Mouse (Mus musculus) G1E (cell line): Measurements from ENCODE around the gene Acat2. TPM values are rescaled to one million over a fixed set of nuclear protein-coding genes. Genes with fewer than 3 reads are reported as not detected.
"Not testable (repeated sequence)": the region's sequence is repeated elsewhere in the genome, so short reads cannot be mapped to it uniquely, and the experiment has no call there.

ENCODE experiments used
- ATAC-seq: 2 replicates; pipeline ENCODE4 v1.8.0; 2016; ENCODE audit warnings: mild to moderate bottlenecking; ENCODE audit not compliant: insufficient number of reproducible peaks, poor library complexity, low FRiP score, severe bottlenecking; ENCODE audit errors: extremely low read depth
- DNase-seq: peaks from one replicate; pipeline ENCODE4 v3.0.0; 2012; ENCODE audit warnings: low spot score
- H3K27me3 ChIP-seq: 2 replicates; pipeline ENCODE4 v1.6.1; 2012; ENCODE audit warnings: mild to moderate bottlenecking, low read length, inconsistent platforms; ENCODE audit not compliant: insufficient read depth
- H3K36me3 ChIP-seq: replicated peaks from 2 replicates; pipeline ENCODE3; 2012; ENCODE audit warnings: mild to moderate bottlenecking, inconsistent platforms
- H3K4me1 ChIP-seq: 2 replicates; pipeline ENCODE4 v1.6.1; 2012; ENCODE audit warnings: low read depth, low read length, inconsistent platforms, mixed read lengths; ENCODE audit not compliant: insufficient read depth
- H3K4me3 ChIP-seq: 2 replicates; pipeline ENCODE4 v1.5.1; 2012; ENCODE audit warnings: low read depth, mild to moderate bottlenecking, inconsistent platforms, low read length, moderate library complexity, mixed read lengths
- H3K9me3 ChIP-seq: replicated peaks from 2 replicates; pipeline ENCODE4 v1.6.1; 2012; ENCODE audit warnings: inconsistent platforms
- CTCF ChIP-seq: IDR thresholded peaks from 2 replicates; pipeline ENCODE4 v1.5.1; 2012; ENCODE audit warnings: low read depth, low read length, inconsistent platforms, mixed read lengths
- GATA1 ChIP-seq: IDR thresholded peaks from 2 replicates; pipeline ENCODE4 v1.6.1; 2012; ENCODE audit warnings: borderline replicate concordance, low read length, inconsistent platforms, mixed read lengths
- GATA2 ChIP-seq: IDR thresholded peaks from 2 replicates; pipeline ENCODE4 v1.6.1; 2012; ENCODE audit warnings: low read depth, low read length, inconsistent platforms, borderline replicate concordance
- POLR2AphosphoS5 ChIP-seq: IDR thresholded peaks from 2 replicates; pipeline ENCODE4 v1.6.1; 2012; ENCODE audit warnings: low read depth, low read length, inconsistent platforms; ENCODE audit not compliant: insufficient replicate concordance
- TAL1 ChIP-seq: conservative IDR thresholded peaks from 2 replicates; pipeline ENCODE4 v1.6.1; 2012; ENCODE audit warnings: low read depth, low read length, inconsistent platforms, mixed read lengths
- polyA plus RNA-seq: library from polyadenylated mRNA; stranded (reverse); fragments of >175 nt; gene quantifications from 2 replicates; pipeline ENCODE4 v1.2.3, GENCODE M21; 2012
- total RNA-seq, 2 experiments: library from RNA; stranded (forward) in 1 of 2; stranded (reverse) in 1 of 2; fragments of 200-1000 nt in 1 of 2; fragments of >200 nt in 1 of 2; fragmentation: Nextera tagmentation in 1 of 2; gene quantifications; 2 replicates each; pipeline ENCODE4 v1.2.3; 2014 to 2017

The Acat2 gene
- total RNA-seq (2014; fragmentation: Nextera tagmentation): 27.5 and 36.6 TPM in 2 replicates
- 91.9 and 98.6 TPM in 2 replicates for total RNA-seq (2017)
- polyA plus RNA-seq: 10.3 and 14.4 TPM in 2 replicates

GRCm38 (mm10) chr17:12960331-12960873 is at the start of gene Acat2:
TSS of gene Acat2 (minus strand) at chr17:12960747.
- H3K9me3 ChIP-seq: no peaks in the 10 kb centered on the region
- peak within 1 kb of the TSS; percentile 78 for H3K4me3 ChIP-seq
- no peak for TF ChIP-seq CTCF
- no peak for TF ChIP-seq TAL1
- 0 out of 2 replicates have a peak, but pooled peaks have one; percentile 76 for TF ChIP-seq POLR2AphosphoS5
- no peak for TF ChIP-seq GATA1
- TF ChIP-seq GATA2: no peak
- H3K36me3 ChIP-seq: peaks cover 44% of the 10 kb centered on the region
- peak; percentile 97 for DNase-seq
- no peaks in the 10 kb centered on the region for H3K27me3 ChIP-seq
- peak; percentile 94 for ATAC-seq
- H3K4me1 ChIP-seq: peaks cover 43% of the 10 kb centered on the region

DNA sequence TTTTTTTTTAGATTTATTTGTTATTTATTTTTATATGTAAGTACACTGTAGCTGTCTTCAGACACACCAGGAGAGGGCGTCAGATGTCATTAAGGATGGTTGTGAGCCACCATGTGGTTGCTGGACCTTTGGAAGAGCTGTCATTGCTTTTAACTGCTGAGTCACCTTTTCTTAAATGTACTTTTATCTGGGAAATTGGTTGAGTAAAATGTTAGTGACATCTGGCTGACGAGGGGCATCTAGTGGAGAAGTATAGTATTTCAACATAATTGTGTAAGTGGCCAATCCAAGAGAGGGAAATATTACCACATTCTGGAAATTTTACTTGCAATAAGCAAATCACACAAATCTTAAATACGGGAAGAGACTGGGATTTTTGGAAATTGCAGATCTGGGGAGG is 49.3 kb upstream of the Acat2 start:
- Histone ChIP-seq H3K27me3 (no peaks in the 10 kb centered on the region), H3K9me3 (0 out of 2 replicates have a peak, but pooled peaks cover 2% of the 10 kb centered on the region), H3K36me3 (peaks cover 44% of the 10 kb centered on the region), H3K4me3 (no peak overlapping the region), H3K4me1 (peaks cover 18% of the 10 kb centered on the region)
- DNase-seq (no peak), ATAC-seq (0 out of 2 replicates have a peak, but pooled peaks have one; percentile 18)
- TF ChIP-seq POLR2AphosphoS5 (no peak), TAL1 (no peak), GATA2 (no peak), CTCF (no peak), GATA1 (no peak)

DNA sequence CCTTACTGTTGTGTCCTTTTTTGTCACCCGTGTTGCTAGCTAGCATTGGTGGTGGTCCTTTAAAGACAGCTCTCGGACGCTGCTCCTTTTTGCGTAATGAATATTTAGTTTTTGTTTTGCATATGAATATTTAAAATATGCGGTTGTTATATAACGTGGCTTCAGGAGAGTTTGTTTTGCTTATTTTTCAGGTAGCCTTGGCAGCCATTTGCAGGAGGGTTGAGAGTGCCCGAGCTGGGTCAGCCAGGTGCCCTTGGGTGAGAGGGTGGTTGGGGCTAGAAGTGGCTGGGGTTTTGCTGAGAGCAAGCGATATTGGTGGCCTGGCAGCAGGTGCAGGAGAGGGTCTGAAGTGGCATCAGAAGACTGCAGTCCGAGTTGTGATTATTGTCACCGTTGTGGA is 48.0 kb upstream of the Acat2 start:
- 0 out of 2 replicates have a peak, but pooled peaks cover 2% of the 10 kb centered on the region for H3K9me3 ChIP-seq
- no peaks in the 10 kb centered on the region for H3K27me3 ChIP-seq
- H3K36me3 ChIP-seq: peaks cover 30% of the 10 kb centered on the region
- peak; percentile 19 for DNase-seq
- peak overlapping the region; percentile 89 for H3K4me3 ChIP-seq
- peaks cover 18% of the 10 kb centered on the region for H3K4me1 ChIP-seq
- no peak for TF ChIP-seq CTCF
- TF ChIP-seq GATA1: no peak
- TF ChIP-seq GATA2: no peak
- no peak for TF ChIP-seq TAL1
- no peak for TF ChIP-seq POLR2AphosphoS5
- no peak for ATAC-seq

- Histone ChIP-seq H3K4me3 (peak overlapping the region; percentile 89), H3K27me3 (no peaks in the 10 kb centered on the region), H3K36me3 (peaks cover 24% of the 10 kb centered on the region), H3K4me1 (peaks cover 18% of the 10 kb centered on the region), H3K9me3 (0 out of 2 replicates have a peak, but pooled peaks cover 2% of the 10 kb centered on the region)
- ATAC-seq (peak; percentile 92), DNase-seq (peak; percentile 91)
- TF ChIP-seq GATA2 (no peak), POLR2AphosphoS5 (no peak), GATA1 (no peak), TAL1 (no peak), CTCF (no peak)
These were observed 47.3 kb upstream of the Acat2 start for GRCm38 (mm10) chr17:13007730-13008425.

DNA sequence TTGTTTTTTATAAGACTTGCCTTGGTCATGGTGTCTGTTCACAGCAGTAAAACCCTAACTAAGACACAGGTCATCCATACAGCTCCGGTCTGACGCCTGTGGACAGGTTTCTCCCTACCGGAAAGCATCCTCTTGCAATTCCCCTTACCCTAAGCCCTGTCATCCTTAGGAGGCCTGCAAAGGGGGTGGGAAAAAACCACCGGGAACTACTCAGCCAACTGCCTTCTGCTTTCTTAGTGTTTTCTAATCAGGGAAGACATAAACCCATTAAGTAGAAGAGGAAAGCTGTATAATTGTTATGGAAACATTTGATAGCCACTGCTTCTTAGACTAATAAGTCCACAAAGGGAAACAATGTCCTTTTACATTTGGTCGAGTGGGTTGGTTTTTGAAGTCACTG is 46.4 kb upstream of the Acat2 start:
- Histone ChIP-seq H3K4me1 (peaks cover 18% of the 10 kb centered on the region), H3K9me3 (0 out of 2 replicates have a peak, but pooled peaks cover 2% of the 10 kb centered on the region), H3K4me3 (peak overlapping the region; percentile 89; the same call in 1 of the 2 replicates), H3K36me3 (peaks cover 15% of the 10 kb centered on the region), H3K27me3 (no peaks in the 10 kb centered on the region)
- no peak for TF ChIP-seq GATA2
- no peak for TF ChIP-seq TAL1
- no peak for TF ChIP-seq CTCF
- TF ChIP-seq GATA1: no peak
- TF ChIP-seq POLR2AphosphoS5: no peak
- DNase-seq: no peak
- no peak for ATAC-seq

DNA sequence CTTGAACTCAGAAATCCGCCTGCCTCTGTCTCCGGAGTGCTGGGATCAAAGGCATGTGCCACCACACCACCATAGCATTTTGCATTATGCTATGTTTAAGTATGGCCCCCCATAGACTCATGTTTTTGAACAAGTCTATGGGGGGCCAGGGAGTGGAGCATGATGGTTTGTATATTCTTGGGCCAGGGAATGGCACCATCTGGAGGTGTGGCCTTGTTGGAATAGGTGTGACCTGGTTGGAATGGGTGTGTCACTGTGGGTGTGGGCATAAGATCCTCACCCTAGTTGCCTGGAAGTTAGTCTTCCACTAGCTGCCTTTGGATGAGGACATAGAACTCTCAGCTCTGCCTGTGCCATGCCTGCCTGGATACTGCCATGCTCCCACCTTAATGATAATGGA is 46.0 kb upstream of the Acat2 start, which contains the start of gene Sod2:
Gene Sod2 (plus strand): TSS at position 301 of the 400 bp plus-strand sequence.
- not testable (repeated sequence) for H3K27me3 ChIP-seq, H3K9me3 ChIP-seq, DNase-seq, ATAC-seq
- H3K36me3 ChIP-seq: peaks cover 13% of the 10 kb centered on the region
- H3K4me1 ChIP-seq: peaks cover 18% of the 10 kb centered on the region
- peak within 1 kb of the TSS; percentile 89 for H3K4me3 ChIP-seq

GRCm38 (mm10) chr17:13004436-13004835 is 43.9 kb upstream of the Acat2 start:
- not testable (repeated sequence) for H3K9me3 ChIP-seq, ATAC-seq, DNase-seq, H3K27me3 ChIP-seq, H3K4me3 ChIP-seq, H3K36me3 ChIP-seq
- H3K4me1 ChIP-seq: peaks cover 18% of the 10 kb centered on the region

- H3K9me3 ChIP-seq, DNase-seq, H3K27me3 ChIP-seq, ATAC-seq, H3K4me1 ChIP-seq, H3K36me3 ChIP-seq, H3K4me3 ChIP-seq: not testable (repeated sequence)
These were observed 41.7 kb upstream of the Acat2 start for GRCm38 (mm10) chr17:13002243-13002642.
